Comparison of ENCODE assay signal across 12 mouse cellular contexts in genomic region chr17:12717445-12717844, GRCm38 (mm10). TPM values are rescaled to one million over a fixed set of nuclear protein-coding genes. Genes with fewer than 3 reads are reported as not detected.
A peak's percentile ranks its signal among the peaks of the same experiment; 100 is the strongest.
DNase-seq lines count a peak whose midpoint lies in the region; ATAC-seq lines count a peak whose summit lies in the region.
"Had no signal": no experiment of that assay in that cellular context is flagged by ENCODE, and none has a peak within 500 bp of the region (broad histone marks: within the 10 kb centered on the region; RNA-seq: fewer than 3 reads in every experiment).

No protein-coding gene starts in this region.

- no peak overlapping the region; the same call in 1 of the 2 replicates for H3K9ac ChIP-seq in heart, embryonic 13.5 days
- no peak overlapping the region for H3K9ac ChIP-seq in liver, embryonic 11.5 days (ENCODE audit: low read depth, low read length)
- no peak overlapping the region for H3K9ac ChIP-seq in liver, embryonic 13.5 days
- H3K9ac ChIP-seq in stomach, embryonic 16.5 days (ENCODE audit: low read length), result no peak overlapping the region

- H3K27ac ChIP-seq in heart, embryonic 13.5 days (replicated peaks), result peak overlapping the region; percentile 33
- no peak overlapping the region for H3K27ac ChIP-seq in liver, embryonic 11.5 days (ENCODE audit: low read depth, low read length)
- H3K27ac ChIP-seq in liver, embryonic 13.5 days, result no peak overlapping the region
- peak overlapping the region; percentile 69 for H3K27ac ChIP-seq in stomach, embryonic 16.5 days (ENCODE audit: low read length)

- peaks cover 71% of the 10 kb centered on the region for H3K4me1 ChIP-seq in heart, embryonic 13.5 days
- peaks cover 4% of the 10 kb centered on the region; the same call in 1 of the 2 replicates for H3K4me1 ChIP-seq in liver, embryonic 11.5 days (replicated peaks; ENCODE audit: control insufficient read depth, insufficient read depth, low read length)
- H3K4me1 ChIP-seq in liver, embryonic 13.5 days (replicated peaks), result 0 out of 2 replicates have a peak, but pooled peaks cover 8% of the 10 kb centered on the region
- peaks cover 13% of the 10 kb centered on the region for H3K4me1 ChIP-seq in stomach, embryonic 16.5 days (ENCODE audit: control insufficient read depth, insufficient read depth, low read length)

- no peaks in the 10 kb centered on the region for H3K9me3 ChIP-seq in heart, embryonic 13.5 days
- no peaks in the 10 kb centered on the region for H3K9me3 ChIP-seq in liver, embryonic 11.5 days (ENCODE audit: control insufficient read depth, low read length)
- no peaks in the 10 kb centered on the region for H3K9me3 ChIP-seq in liver, embryonic 13.5 days (replicated peaks)
- no peaks in the 10 kb centered on the region for H3K9me3 ChIP-seq in stomach, embryonic 16.5 days (replicated peaks; ENCODE audit: control insufficient read depth, low read length)

- DNase-seq in heart, adult 11 months, result no peak
- no peak for DNase-seq in liver, embryonic 11.5 days (ENCODE audit: low spot score)
- DNase-seq in liver, result no peak
- no peak for DNase-seq in liver, embryonic 13.5 days
- no peak for DNase-seq in right cerebral cortex, postnatal 10 days (ENCODE audit: low spot score in 2 of 2)
- DNase-seq: kidney, postnatal 25 days; right cerebral cortex, postnatal 4 days had no signal

- no peak for ATAC-seq in heart, embryonic 13.5 days (ENCODE audit: extremely low read depth, insufficient number of reproducible peaks, low FRiP score, low TSS enrichment)
- peak; percentile 63 for ATAC-seq in liver, embryonic 11.5 days (replicated peaks; ENCODE audit: low FRiP score)
- ATAC-seq in liver, embryonic 13.5 days (ENCODE audit: low read depth), result peak; percentile 57
- no peak for ATAC-seq in stomach, embryonic 16.5 days (ENCODE audit: insufficient read depth, low FRiP score)
- ATAC-seq: inflammation-experienced regulatory T-cells, adult 6 months had no signal

- 48% methylated on average over 4 of the region's 4 CpGs for WGBS in heart, embryonic 13.5 days
- WGBS in liver, embryonic 11.5 days, result 62% methylated on average over 4 of the region's 4 CpGs
- WGBS in liver, embryonic 13.5 days (ENCODE audit: insufficient replicate concordance), result 44% methylated on average over 4 of the region's 4 CpGs
- 78% methylated on average over 4 of the region's 4 CpGs for WGBS in stomach, embryonic 16.5 days

- no peak overlapping the region for H3K4me3 ChIP-seq in heart, embryonic 13.5 days
- H3K4me3 ChIP-seq in liver, embryonic 11.5 days (ENCODE audit: low read depth, low read length), result no peak overlapping the region
- H3K4me3 ChIP-seq in liver, embryonic 13.5 days (replicated peaks), result no peak overlapping the region
- no peak overlapping the region for H3K4me3 ChIP-seq in stomach, embryonic 16.5 days (replicated peaks; ENCODE audit: low read length)
- H3K4me3 ChIP-seq: myocyte had no signal

- H3K4me2 ChIP-seq in heart, embryonic 13.5 days, result no peak overlapping the region
- no peak overlapping the region for H3K4me2 ChIP-seq in liver, embryonic 11.5 days
- H3K4me2 ChIP-seq in liver, embryonic 13.5 days, result no peak overlapping the region
- H3K4me2 ChIP-seq in stomach, embryonic 16.5 days (ENCODE audit: low read depth, low read length), result no peak overlapping the region

- H3K36me3 ChIP-seq in heart, embryonic 13.5 days, result peaks cover 100% of the 10 kb centered on the region
- H3K36me3 ChIP-seq in liver, embryonic 11.5 days (ENCODE audit: control insufficient read depth, insufficient read depth, low read length), result peaks cover 17% of the 10 kb centered on the region
- H3K36me3 ChIP-seq in liver, embryonic 13.5 days, result peaks cover 51% of the 10 kb centered on the region
- no peaks in the 10 kb centered on the region for H3K36me3 ChIP-seq in stomach, embryonic 16.5 days (ENCODE audit: control insufficient read depth, insufficient read depth, low read length)

- H3K27me3 ChIP-seq in heart, embryonic 13.5 days (replicated peaks), result no peaks in the 10 kb centered on the region
- H3K27me3 ChIP-seq in liver, embryonic 11.5 days (replicated peaks; ENCODE audit: control insufficient read depth, insufficient read depth, low read length), result no peaks in the 10 kb centered on the region
- H3K27me3 ChIP-seq in liver, embryonic 13.5 days, result 0 out of 2 replicates have a peak, but pooled peaks cover 3% of the 10 kb centered on the region
- no peaks in the 10 kb centered on the region for H3K27me3 ChIP-seq in stomach, embryonic 16.5 days (ENCODE audit: control insufficient read depth, insufficient read depth, low read length)

RNA-seq across cellular contexts. Expression of gene Slc22a1, which starts 41.8 kb away (rescaled TPM):
- 12.0 and 15.1 TPM in 2 replicates for polyA plus RNA-seq in heart, embryonic 13.5 days (2015; fragmentation: Nextera tagmentation; extraction: Ambion mirVana)
- 0.10 TPM in 1 of 2 replicates, not detected in the other for polyA plus RNA-seq in liver, embryonic 11.5 days (2014; fragmentation: Nextera tagmentation; extraction: Ambion mirVana)
- polyA plus RNA-seq in liver, embryonic 13.5 days (2015; fragmentation: Nextera tagmentation; extraction: Ambion mirVana), result not detected in 2 replicates
- 0.96 and 1.2 TPM in 2 replicates for polyA plus RNA-seq in stomach, embryonic 16.5 days (2015; fragmentation: Nextera tagmentation; extraction: Ambion mirVana)
- polyA plus RNA-seq: embryonic facial prominence, embryonic 11.5 days; myocyte had no signal

RNA-seq across cellular contexts. Expression of gene Igf2r, which starts 52.0 kb away (rescaled TPM):
- polyA plus RNA-seq in heart, embryonic 13.5 days (2015; fragmentation: Nextera tagmentation; extraction: Ambion mirVana), result 142 and 143 TPM in 2 replicates
- polyA plus RNA-seq in liver, embryonic 11.5 days (2014; fragmentation: Nextera tagmentation; extraction: Ambion mirVana), result 41.8 and 43.7 TPM in 2 replicates
- polyA plus RNA-seq in liver, embryonic 13.5 days (2015; fragmentation: Nextera tagmentation; extraction: Ambion mirVana), result 13.8 and 17.4 TPM in 2 replicates
- 38.6 and 39.3 TPM in 2 replicates for polyA plus RNA-seq in stomach, embryonic 16.5 days (2015; fragmentation: Nextera tagmentation; extraction: Ambion mirVana)

Comparison
In these comparisons a context has a peak if more than half of its experiments do, and no peak if none do; other contexts are left out.
1. ATAC-seq: peak in liver, embryonic 11.5 days (single experiment) and liver, embryonic 13.5 days (single experiment); none in heart, embryonic 13.5 days (single experiment) and stomach, embryonic 16.5 days (single experiment).
2. H3K27ac ChIP-seq: peak in heart, embryonic 13.5 days (single experiment) and stomach, embryonic 16.5 days (single experiment); none in liver, embryonic 11.5 days (single experiment) and liver, embryonic 13.5 days (single experiment).